Mouse (Mus musculus): ENCODE results near the gene Ercc2. TPM values are rescaled to one million over a fixed set of nuclear protein-coding genes. Genes with fewer than 3 reads are reported as not detected.

Gene Ercc2
- 22.9 and 23.8 TPM in 2 replicates for polyA plus RNA-seq (2016; fragmentation: Nextera tagmentation; extraction: Ambion mirVana)

GRCm38 (mm10) chr7:19381377-19382165 is at the start of gene Ercc2:
Gene Ercc2 (plus strand): TSS chr7:19382010.
- peaks cover 14% of the 10 kb centered on the region for H3K4me1 ChIP-seq (replicated peaks)
- peak within 1 kb of the TSS; percentile 91 for H3K4me2 ChIP-seq
- peak within 1 kb of the TSS; percentile 29; the same call in 1 of the 2 replicates for H3K27ac ChIP-seq
- WGBS: 7% methylated on average over 45 of the region's 48 CpGs
- no peaks in the 10 kb centered on the region for H3K27me3 ChIP-seq
- peak within 1 kb of the TSS; percentile 86 for H3K9ac ChIP-seq (replicated peaks)
- no peaks in the 10 kb centered on the region for H3K9me3 ChIP-seq
- ATAC-seq (ENCODE audit: insufficient number of reproducible peaks, insufficient read depth, low FRiP score, low TSS enrichment, low read depth): peak; percentile 96
- peak within 1 kb of the TSS; percentile 93 for H3K4me3 ChIP-seq (replicated peaks)
- H3K36me3 ChIP-seq: peaks cover 30% of the 10 kb centered on the region

- WGBS: under 1% methylated on average over 52 of the region's 52 CpGs
- peak overlapping the region; percentile 61 for H3K4me3 ChIP-seq (replicated peaks)
- no peak for ATAC-seq (ENCODE audit: insufficient number of reproducible peaks, insufficient read depth, low FRiP score, low TSS enrichment, low read depth)
- no peaks in the 10 kb centered on the region; the same call in 1 of the 2 replicates for H3K9me3 ChIP-seq
- peak overlapping the region; percentile 91 for H3K4me2 ChIP-seq
- peaks cover 18% of the 10 kb centered on the region for H3K27me3 ChIP-seq
- no peaks in the 10 kb centered on the region for H3K36me3 ChIP-seq
- no peak overlapping the region for H3K27ac ChIP-seq
- peak overlapping the region; percentile 78 for H3K9ac ChIP-seq (replicated peaks)
- H3K4me1 ChIP-seq (replicated peaks): peaks cover 4% of the 10 kb centered on the region; the same call in 1 of the 2 replicates
Observed at GRCm38 (mm10) chr7:19332709-19333352, 49.0 kb upstream of the Ercc2 start.

- H3K9ac ChIP-seq (replicated peaks): no peak overlapping the region
- no peak overlapping the region for H3K27ac ChIP-seq
- peaks cover 8% of the 10 kb centered on the region; the same call in 1 of the 2 replicates for H3K4me1 ChIP-seq (replicated peaks)
- no peak overlapping the region for H3K4me3 ChIP-seq (replicated peaks)
- WGBS: 37% methylated on average over 3 of the region's 3 CpGs
- no peaks in the 10 kb centered on the region for H3K9me3 ChIP-seq
- H3K27me3 ChIP-seq: peaks cover 18% of the 10 kb centered on the region
- ATAC-seq (ENCODE audit: insufficient number of reproducible peaks, insufficient read depth, low FRiP score, low TSS enrichment, low read depth): no peak
- no peak overlapping the region for H3K4me2 ChIP-seq
- H3K36me3 ChIP-seq: no peaks in the 10 kb centered on the region
Observed at GRCm38 (mm10) chr7:19335583-19335982, 46.2 kb upstream of the Ercc2 start.

- H3K4me2 ChIP-seq: no peak overlapping the region
- H3K9ac ChIP-seq (replicated peaks): no peak overlapping the region
- H3K4me1 ChIP-seq (replicated peaks): peaks cover 20% of the 10 kb centered on the region
- H3K9me3 ChIP-seq: no peaks in the 10 kb centered on the region
- ATAC-seq (ENCODE audit: insufficient number of reproducible peaks, insufficient read depth, low FRiP score, low TSS enrichment, low read depth): no peak
- H3K4me3 ChIP-seq (replicated peaks): no peak overlapping the region
- WGBS: 62% methylated on average over 10 of the region's 10 CpGs
- peaks cover 29% of the 10 kb centered on the region for H3K27me3 ChIP-seq
- no peaks in the 10 kb centered on the region for H3K36me3 ChIP-seq
- no peak overlapping the region for H3K27ac ChIP-seq
Observed at GRCm38 (mm10) chr7:19337122-19337521, 44.7 kb upstream of the Ercc2 start.

GRCm38 (mm10) chr7:19338060-19338459 is 43.8 kb upstream of the Ercc2 start:
- no peak overlapping the region for H3K4me3 ChIP-seq (replicated peaks)
- WGBS: 55% methylated on average over 2 of the region's 2 CpGs
- H3K9me3 ChIP-seq: no peaks in the 10 kb centered on the region
- ATAC-seq (ENCODE audit: insufficient number of reproducible peaks, insufficient read depth, low FRiP score, low TSS enrichment, low read depth): no peak
- no peak overlapping the region for H3K4me2 ChIP-seq
- H3K36me3 ChIP-seq: no peaks in the 10 kb centered on the region
- peaks cover 22% of the 10 kb centered on the region for H3K4me1 ChIP-seq (replicated peaks)
- H3K9ac ChIP-seq (replicated peaks): no peak overlapping the region
- H3K27me3 ChIP-seq: peaks cover 27% of the 10 kb centered on the region
- H3K27ac ChIP-seq: no peak overlapping the region

GRCm38 (mm10) chr7:19338596-19338995 is 43.2 kb upstream of the Ercc2 start:
- Histone ChIP-seq H3K27me3 (peaks cover 27% of the 10 kb centered on the region), H3K27ac (no peak overlapping the region), H3K9ac (replicated peaks) (no peak overlapping the region), H3K4me3 (replicated peaks) (no peak overlapping the region), H3K9me3 (no peaks in the 10 kb centered on the region), H3K4me2 (no peak overlapping the region), H3K36me3 (no peaks in the 10 kb centered on the region), H3K4me1 (replicated peaks) (peaks cover 22% of the 10 kb centered on the region)
- no peak for ATAC-seq (ENCODE audit: insufficient number of reproducible peaks, insufficient read depth, low FRiP score, low TSS enrichment, low read depth)
- WGBS: 65% methylated on average over 7 of the region's 7 CpGs

GRCm38 (mm10) chr7:19341250-19341649 is 40.6 kb upstream of the Ercc2 start:
- no peak overlapping the region for H3K4me3 ChIP-seq (replicated peaks)
- no peak for ATAC-seq (ENCODE audit: insufficient number of reproducible peaks, insufficient read depth, low FRiP score, low TSS enrichment, low read depth)

GRCm38 (mm10) chr7:19341761-19342409 is 39.9 kb upstream of the Ercc2 start:
- Histone ChIP-seq H3K27me3 (peaks cover 26% of the 10 kb centered on the region), H3K27ac (no peak overlapping the region), H3K36me3 (no peaks in the 10 kb centered on the region), H3K4me3 (replicated peaks) (peak overlapping the region; percentile 52), H3K9me3 (no peaks in the 10 kb centered on the region), H3K4me1 (replicated peaks) (peaks cover 35% of the 10 kb centered on the region), H3K4me2 (peak overlapping the region; percentile 88), H3K9ac (replicated peaks) (peak overlapping the region; percentile 63)
- no peak for ATAC-seq (ENCODE audit: insufficient number of reproducible peaks, insufficient read depth, low FRiP score, low TSS enrichment, low read depth)
- 2% methylated on average over 41 of the region's 41 CpGs for WGBS

More at GRCm38 (mm10) chr7:19341250-19341649, 40.6 kb upstream of the Ercc2 start:
- no peaks in the 10 kb centered on the region for H3K36me3 ChIP-seq
- peaks cover 27% of the 10 kb centered on the region for H3K27me3 ChIP-seq
- 22% methylated on average over 10 of the region's 10 CpGs for WGBS
- H3K4me2 ChIP-seq: peak overlapping the region; percentile 88
- no peaks in the 10 kb centered on the region for H3K9me3 ChIP-seq
- peaks cover 34% of the 10 kb centered on the region for H3K4me1 ChIP-seq (replicated peaks)
- H3K27ac ChIP-seq: no peak overlapping the region
- no peak overlapping the region for H3K9ac ChIP-seq (replicated peaks)

GRCm38 (mm10) chr7:19342481-19343027 is 39.3 kb upstream of the Ercc2 start:
- H3K27ac ChIP-seq: no peak overlapping the region
- peaks cover 2% of the 10 kb centered on the region for H3K36me3 ChIP-seq
- H3K9ac ChIP-seq (replicated peaks): peak overlapping the region; percentile 63
- WGBS: under 1% methylated on average over 27 of the region's 27 CpGs
- ATAC-seq (ENCODE audit: insufficient number of reproducible peaks, insufficient read depth, low FRiP score, low TSS enrichment, low read depth): no peak
- H3K4me1 ChIP-seq (replicated peaks): peaks cover 35% of the 10 kb centered on the region
- peak overlapping the region; percentile 52 for H3K4me3 ChIP-seq (replicated peaks)
- H3K9me3 ChIP-seq: no peaks in the 10 kb centered on the region
- peak overlapping the region; percentile 88 for H3K4me2 ChIP-seq
- H3K27me3 ChIP-seq: peaks cover 19% of the 10 kb centered on the region

GRCm38 (mm10) chr7:19343210-19343808 is 38.5 kb upstream of the Ercc2 start:
- peaks cover 30% of the 10 kb centered on the region for H3K4me1 ChIP-seq (replicated peaks)
- no peaks in the 10 kb centered on the region for H3K9me3 ChIP-seq
- peaks cover 16% of the 10 kb centered on the region for H3K27me3 ChIP-seq
- no peak overlapping the region for H3K9ac ChIP-seq (replicated peaks)
- H3K36me3 ChIP-seq: peaks cover 9% of the 10 kb centered on the region
- peak overlapping the region; percentile 13 for H3K4me3 ChIP-seq (replicated peaks)
- H3K4me2 ChIP-seq: peak overlapping the region; percentile 88
- WGBS: 3% methylated on average over 11 of the region's 11 CpGs
- H3K27ac ChIP-seq: no peak overlapping the region
- ATAC-seq (ENCODE audit: insufficient number of reproducible peaks, insufficient read depth, low FRiP score, low TSS enrichment, low read depth): no peak
